In genomic region chr13:117031546-117031945, GRCm38 (mm10) we compare ENCODE assay signal across 14 mouse cellular contexts. TPM values are rescaled to one million over a fixed set of nuclear protein-coding genes. Genes with fewer than 3 reads are reported as not detected.
A peak's percentile ranks its signal among the peaks of the same experiment; 100 is the strongest.
DNase-seq lines count a peak whose midpoint lies in the region; ATAC-seq and TF ChIP-seq lines count a peak whose summit lies in the region.
"Had no signal": no experiment of that assay in that cellular context is flagged by ENCODE, and none has a peak within 500 bp of the region (broad histone marks: within the 10 kb centered on the region; RNA-seq: fewer than 3 reads in every experiment).

No protein-coding gene starts in this region.

- no peak overlapping the region for H3K9ac ChIP-seq in embryonic facial prominence, embryonic 14.5 days (ENCODE audit: low read depth, low read length)
- H3K9ac ChIP-seq in hindbrain, embryonic 16.5 days (ENCODE audit: low read depth, low read length) = no peak overlapping the region
- H3K9ac ChIP-seq: neural tube, embryonic 15.5 days had no signal

- no peak overlapping the region for H3K27ac ChIP-seq in embryonic facial prominence, embryonic 14.5 days (replicated peaks; ENCODE audit: low read depth, low read length)
- H3K27ac ChIP-seq in embryonic facial prominence, embryonic 10.5 days (replicated peaks) = no peak overlapping the region
- no peak overlapping the region for H3K27ac ChIP-seq in thymus, adult 2 months (ENCODE audit: control insufficient read depth, insufficient read depth, low read length)
- H3K27ac ChIP-seq in layer of hippocampus, adult 2 months = no peak overlapping the region
- no peak overlapping the region for H3K27ac ChIP-seq in hindbrain, embryonic 16.5 days (ENCODE audit: low read depth, low read length)
- H3K27ac ChIP-seq: neural tube, embryonic 15.5 days had no signal

- H3K4me2 ChIP-seq in embryonic facial prominence, embryonic 14.5 days (ENCODE audit: low read depth, low read length) = no peak overlapping the region
- H3K4me2 ChIP-seq in hindbrain, embryonic 16.5 days (ENCODE audit: low read length) = no peak overlapping the region
- H3K4me2 ChIP-seq: liver, embryonic 11.5 days; neural tube, embryonic 15.5 days had no signal

- peak; percentile 78 for DNase-seq in embryonic facial prominence, embryonic 14.5 days (ENCODE audit: low spot score)
- DNase-seq in embryonic facial prominence, embryonic 10.5 days (ENCODE audit: low spot score) = no peak
- DNase-seq in thymus, postnatal 14 days = peak; percentile 40
- DNase-seq in thymus, adult 2 months = no peak
- peak; percentile 30 to 46 for DNase-seq in lung, postnatal 4 days
- no peak for DNase-seq in layer of hippocampus, adult 2 months (ENCODE audit: low spot score in 2 of 2)
- DNase-seq in adrenal gland, postnatal 36 days = no peak
- DNase-seq: gastrocnemius, postnatal 14 days; midbrain, embryonic 14.5 days; right cerebral cortex, postnatal 4 days had no signal

- 55% methylated on average over 6 of the region's 6 CpGs for WGBS in embryonic facial prominence, embryonic 14.5 days
- 79% methylated on average over 6 of the region's 6 CpGs for WGBS in embryonic facial prominence, embryonic 10.5 days
- WGBS in thymus, adult 2 months = 23% methylated on average over 6 of the region's 6 CpGs
- 85% methylated on average over 6 of the region's 6 CpGs for WGBS in hindbrain, embryonic 16.5 days

- H3K27me3 ChIP-seq in embryonic facial prominence, embryonic 14.5 days (replicated peaks; ENCODE audit: control insufficient read depth, insufficient read depth, low read length) = no peaks in the 10 kb centered on the region
- H3K27me3 ChIP-seq in embryonic facial prominence, embryonic 10.5 days (replicated peaks; ENCODE audit: low read depth, poor library complexity, severe bottlenecking) = peaks cover 17% of the 10 kb centered on the region
- H3K27me3 ChIP-seq in thymus, adult 2 months (ENCODE audit: control insufficient read depth, insufficient read depth, low read length) = no peaks in the 10 kb centered on the region
- H3K27me3 ChIP-seq in hindbrain, embryonic 16.5 days (replicated peaks; ENCODE audit: control insufficient read depth, insufficient read depth, low read length) = no peaks in the 10 kb centered on the region
- H3K27me3 ChIP-seq: neural tube, embryonic 15.5 days had no signal

- ATAC-seq in embryonic facial prominence, embryonic 14.5 days (ENCODE audit: low read depth) = peak; percentile 75
- no peak for ATAC-seq in hindbrain, embryonic 16.5 days
- ATAC-seq: inflammation-experienced regulatory T-cells, adult 6 months had no signal

- H3K4me3 ChIP-seq in embryonic facial prominence, embryonic 14.5 days (ENCODE audit: low read depth, low read length) = no peak overlapping the region
- no peak overlapping the region for H3K4me3 ChIP-seq in embryonic facial prominence, embryonic 10.5 days
- no peak overlapping the region for H3K4me3 ChIP-seq in thymus, adult 2 months (ENCODE audit: control insufficient read depth, insufficient read depth, low read length)
- no peak overlapping the region for H3K4me3 ChIP-seq in layer of hippocampus, adult 2 months
- no peak overlapping the region for H3K4me3 ChIP-seq in hindbrain, embryonic 16.5 days (ENCODE audit: low read length)
- H3K4me3 ChIP-seq: neural tube, embryonic 15.5 days had no signal

- peaks cover 17% of the 10 kb centered on the region for H3K4me1 ChIP-seq in embryonic facial prominence, embryonic 14.5 days (ENCODE audit: control insufficient read depth, insufficient read depth, low read length)
- peaks cover 5% of the 10 kb centered on the region; the same call in 1 of the 2 replicates for H3K4me1 ChIP-seq in embryonic facial prominence, embryonic 10.5 days
- H3K4me1 ChIP-seq in thymus, adult 2 months (replicated peaks; ENCODE audit: control insufficient read depth, insufficient read depth, low read length) = peaks cover 13% of the 10 kb centered on the region
- no peaks in the 10 kb centered on the region; the same call in 1 of the 2 replicates for H3K4me1 ChIP-seq in hindbrain, embryonic 16.5 days (ENCODE audit: control insufficient read depth, insufficient read depth, low read depth, low read length)

- no peaks in the 10 kb centered on the region for H3K36me3 ChIP-seq in embryonic facial prominence, embryonic 14.5 days (ENCODE audit: control insufficient read depth, insufficient read depth, low read length)
- no peaks in the 10 kb centered on the region for H3K36me3 ChIP-seq in embryonic facial prominence, embryonic 10.5 days (replicated peaks)
- H3K36me3 ChIP-seq in thymus, adult 2 months (ENCODE audit: control insufficient read depth, insufficient read depth, low read length) = no peaks in the 10 kb centered on the region
- no peaks in the 10 kb centered on the region for H3K36me3 ChIP-seq in hindbrain, embryonic 16.5 days (ENCODE audit: control insufficient read depth, insufficient read depth, low read length)
- H3K36me3 ChIP-seq: neural tube, embryonic 15.5 days had no signal

- no peaks in the 10 kb centered on the region for H3K9me3 ChIP-seq in embryonic facial prominence, embryonic 14.5 days (ENCODE audit: control insufficient read depth, low read length)
- H3K9me3 ChIP-seq in embryonic facial prominence, embryonic 10.5 days = no peaks in the 10 kb centered on the region
- no peaks in the 10 kb centered on the region for H3K9me3 ChIP-seq in hindbrain, embryonic 16.5 days (ENCODE audit: control insufficient read depth, low read length)
- H3K9me3 ChIP-seq: neural tube, embryonic 15.5 days had no signal

- no peak for TF ChIP-seq CTCF in thymus, adult 2 months (IDR thresholded peaks at IDR 0.05; ENCODE audit: borderline replicate concordance, control insufficient read depth, extremely low read depth, insufficient read depth, low read length, poor library complexity)
- TF ChIP-seq CTCF in layer of hippocampus, adult 2 months (conservative IDR thresholded peaks at IDR 0.05) = no peak

- no peak for TF ChIP-seq POLR2A in thymus, adult 2 months (IDR thresholded peaks at IDR 0.05; ENCODE audit: control insufficient read depth, extremely low read depth, insufficient read depth, low read length, poor library complexity)

RNA-seq across cellular contexts. Expression of gene Parp8, which starts 6.2 kb away (rescaled TPM):
- 19.8 and 21.9 TPM in 2 replicates for polyA plus RNA-seq in embryonic facial prominence, embryonic 14.5 days (2014; fragmentation: Nextera tagmentation; extraction: Ambion mirVana)
- 10.4 and 13.1 TPM in 2 replicates for polyA plus RNA-seq in embryonic facial prominence, embryonic 10.5 days (2016; fragmentation: Nextera tagmentation; extraction: Ambion mirVana)
- polyA plus RNA-seq in thymus, adult 2 months (2012; rRNA removed) = 14.4 and 17.4 TPM in 2 replicates
- 10 to 100 TPM; 34.6 to 37.6 TPM for total RNA-seq in layer of hippocampus, adult 2 months (2021)
- 10 to 100 TPM; 10.5 to 11.0 TPM for total RNA-seq in adrenal gland, postnatal 36 days (2021)
- polyA plus RNA-seq in hindbrain, embryonic 16.5 days (2015; fragmentation: Nextera tagmentation; extraction: Ambion mirVana) = 27.2 and 30.5 TPM in 2 replicates

Comparison
In these comparisons a context has a peak if more than half of its experiments do, and no peak if none do; other contexts are left out.
1. DNase-seq: peak in embryonic facial prominence, embryonic 14.5 days (single experiment), thymus, postnatal 14 days (single experiment) and lung, postnatal 4 days (2 of 2); none in embryonic facial prominence, embryonic 10.5 days (single experiment), thymus, adult 2 months (single experiment), layer of hippocampus, adult 2 months (0 of 2) and adrenal gland, postnatal 36 days (0 of 2).